Mouse (Mus musculus) adrenal gland, adult 10 weeks (tissue): ENCODE measurements around the gene Hsf5. TPM values are rescaled to one million over a fixed set of nuclear protein-coding genes. Genes with fewer than 3 reads are reported as not detected.

Source experiments
- polyA plus RNA-seq: library from polyadenylated mRNA; stranded (reverse); fragments of 350-450 nt; fragmentation: Illumina TruSeq; extraction: RNeasy Lipid Tissue Mini Kit (QIAGEN cat#74804); gene quantifications from one replicate; pipeline ENCODE4 v1.2.3, GENCODE M21; 2014; ENCODE audit warnings: low read depth, low replicate concordance

Hsf5 gene
- polyA plus RNA-seq: not detected

GRCm38 (mm10) chr11:87616790-87617474 is at the start of gene Hsf5:
Hsf5 (plus strand) TSS chr11:87617164.

GRCm38 (mm10) chr11:87568255-87568953 is 48.6 kb upstream of the Hsf5 start, which contains the start of gene Sept4:
Sept4 (plus strand) TSS chr11:87568903.

GRCm38 (mm10) chr11:87591526-87592353 is 25.2 kb upstream of the Hsf5 start, which contains the start of gene Mtmr4:
Mtmr4 (plus strand) TSS chr11:87592162.

GRCm38 (mm10) chr11:87662407-87662806 is 45.4 kb downstream of the Hsf5 start, which contains the start of gene Rnf43:
Rnf43 (plus strand) TSS chr11:87662722.

Other genes with a start within 250 kb of the Hsf5 start
- gene Rad51c, start 212.2 kb upstream of the Hsf5 start, polyA plus RNA-seq: 5.0 TPM
- 0.23 TPM for gene Tex14, start 212.1 kb upstream of the Hsf5 start, polyA plus RNA-seq
- gene Gm11492, start 50.5 kb upstream of the Hsf5 start, polyA plus RNA-seq: not detected
- gene Sept4, start 48.3 kb upstream of the Hsf5 start, polyA plus RNA-seq: 12.4 TPM
- gene Mtmr4, start 25.0 kb upstream of the Hsf5 start, polyA plus RNA-seq: 22.0 TPM
- gene Rnf43, start 45.6 kb downstream of the Hsf5 start, polyA plus RNA-seq: 2.2 TPM
- gene Supt4a, start 120.4 kb downstream of the Hsf5 start, polyA plus RNA-seq: 22.3 TPM
- gene Tspoap1, start 143.4 kb downstream of the Hsf5 start, polyA plus RNA-seq: not detected
- gene Mpo, start 176.4 kb downstream of the Hsf5 start, polyA plus RNA-seq: not detected
- gene Lpo, start 211.1 kb downstream of the Hsf5 start, polyA plus RNA-seq: not detected
- 3.0 TPM for gene Mks1, start 236.1 kb downstream of the Hsf5 start, polyA plus RNA-seq